In the genomic region with DNA sequence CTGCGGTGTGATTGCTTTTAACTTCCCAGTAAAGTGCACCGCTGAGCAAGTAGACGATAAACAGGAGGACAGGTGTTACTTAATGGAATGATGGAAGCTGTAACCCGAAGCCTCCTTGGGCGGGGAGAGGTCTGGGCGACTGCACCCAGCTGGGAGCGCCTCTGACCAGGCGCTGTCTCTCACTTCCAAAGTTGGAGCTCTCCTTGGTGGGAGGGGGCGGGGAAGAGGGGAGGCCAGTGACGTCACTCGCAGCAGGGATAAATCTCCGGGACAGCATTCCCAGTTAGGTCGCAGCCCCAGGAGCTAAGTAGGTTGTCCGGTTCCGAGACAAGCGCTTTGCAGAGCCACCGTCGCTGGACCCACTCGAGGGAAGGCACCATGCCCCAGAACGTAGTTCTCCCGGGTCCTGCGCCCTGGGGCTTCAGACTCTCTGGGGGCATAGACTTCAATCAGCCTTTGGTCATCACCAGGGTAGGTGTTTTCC, we compare ENCODE assay signal across 9 mouse cellular contexts. TPM values are rescaled to one million over a fixed set of nuclear protein-coding genes. Genes with fewer than 3 reads are reported as not detected.
DNase-seq lines count a peak whose midpoint lies in the region; ATAC-seq lines count a peak whose summit lies in the region.
"Had no signal": no experiment of that assay in that cellular context is flagged by ENCODE, and none has a peak within 500 bp of the region (broad histone marks: within the 10 kb centered on the region; RNA-seq: fewer than 3 reads in every experiment).

A gene (plus strand): TSS at position 260 of the 484 bp plus-strand sequence.

- ATAC-seq in hindbrain, embryonic 12.5 days (ENCODE audit: low FRiP score) = peak; percentile 72
- ATAC-seq in liver, embryonic 12.5 days = no peak
- peak; percentile 78 for ATAC-seq in neural tube, embryonic 13.5 days (ENCODE audit: low read depth)
- ATAC-seq: Patski had no signal

- no peak within 1 kb of the TSS for H3K27ac ChIP-seq in hindbrain, embryonic 12.5 days
- no peak within 1 kb of the TSS for H3K27ac ChIP-seq in liver, embryonic 12.5 days
- H3K27ac ChIP-seq in neural tube, embryonic 13.5 days (replicated peaks) = no peak within 1 kb of the TSS

- peaks cover 15% of the 10 kb centered on the region for H3K4me1 ChIP-seq in hindbrain, embryonic 12.5 days
- no peaks in the 10 kb centered on the region for H3K4me1 ChIP-seq in liver, embryonic 12.5 days
- peaks cover 17% of the 10 kb centered on the region for H3K4me1 ChIP-seq in neural tube, embryonic 13.5 days (replicated peaks)

- H3K9ac ChIP-seq in hindbrain, embryonic 12.5 days = 0 out of 2 replicates have a peak within 1 kb of the TSS, but pooled peaks have one; percentile 19
- H3K9ac ChIP-seq in liver, embryonic 12.5 days = no peak within 1 kb of the TSS
- peak within 1 kb of the TSS; percentile 45 for H3K9ac ChIP-seq in neural tube, embryonic 13.5 days

- 1% methylated on average over 22 of the region's 22 CpGs for WGBS in hindbrain, embryonic 12.5 days
- 2% methylated on average over 22 of the region's 22 CpGs for WGBS in liver, embryonic 12.5 days (ENCODE audit: insufficient replicate concordance)
- under 1% methylated on average over 22 of the region's 22 CpGs for WGBS in neural tube, embryonic 13.5 days

- peaks cover 18% of the 10 kb centered on the region for H3K27me3 ChIP-seq in hindbrain, embryonic 12.5 days
- peaks cover 26% of the 10 kb centered on the region for H3K27me3 ChIP-seq in liver, embryonic 12.5 days (replicated peaks)
- peaks cover 21% of the 10 kb centered on the region for H3K27me3 ChIP-seq in neural tube, embryonic 13.5 days

- DNase-seq in ovary, postnatal 36 days (ENCODE audit: low spot score) = peak; percentile 40
- DNase-seq in ovary, postnatal 10 days (ENCODE audit: low spot score) = no peak
- peak; percentile 74 for DNase-seq in forelimb bud, embryonic 11.5 days (ENCODE audit: low read depth, low spot score)
- DNase-seq in thymus, adult 18-20 months = no peak
- no peak for DNase-seq in frontal cortex, adult 2 months (ENCODE audit: extremely low spot score in 1 of 2, low spot score in 1 of 2)

- peak within 1 kb of the TSS; percentile 71 for H3K4me2 ChIP-seq in hindbrain, embryonic 12.5 days (replicated peaks)
- peak within 1 kb of the TSS; percentile 58 for H3K4me2 ChIP-seq in liver, embryonic 12.5 days
- H3K4me2 ChIP-seq in neural tube, embryonic 13.5 days = peak within 1 kb of the TSS; percentile 66

- no peaks in the 10 kb centered on the region for H3K36me3 ChIP-seq in hindbrain, embryonic 12.5 days
- H3K36me3 ChIP-seq in liver, embryonic 12.5 days = no peaks in the 10 kb centered on the region
- H3K36me3 ChIP-seq in neural tube, embryonic 13.5 days = no peaks in the 10 kb centered on the region

- H3K9me3 ChIP-seq in hindbrain, embryonic 12.5 days (replicated peaks) = 0 out of 2 replicates have a peak, but pooled peaks cover 1% of the 10 kb centered on the region
- H3K9me3 ChIP-seq in liver, embryonic 12.5 days (replicated peaks) = no peaks in the 10 kb centered on the region
- H3K9me3 ChIP-seq in neural tube, embryonic 13.5 days = no peaks in the 10 kb centered on the region

- H3K4me3 ChIP-seq in hindbrain, embryonic 12.5 days = peak within 1 kb of the TSS; percentile 34
- peak within 1 kb of the TSS; percentile 18 for H3K4me3 ChIP-seq in liver, embryonic 12.5 days
- H3K4me3 ChIP-seq in neural tube, embryonic 13.5 days = peak within 1 kb of the TSS; percentile 29

RNA-seq across cellular contexts. Expression of the gene that starts here (rescaled TPM):
- 5.7 and 8.0 TPM in 2 replicates for polyA plus RNA-seq in hindbrain, embryonic 12.5 days (2016; fragmentation: Nextera tagmentation; extraction: Ambion mirVana)
- 2.1 and 3.7 TPM in 2 replicates for polyA plus RNA-seq in liver, embryonic 12.5 days (2016; fragmentation: Nextera tagmentation; extraction: Ambion mirVana)
- polyA plus RNA-seq in neural tube, embryonic 13.5 days (2015; fragmentation: Nextera tagmentation; extraction: Ambion mirVana) = 15.1 and 18.5 TPM in 2 replicates
- 4.4 and 6.7 TPM in 2 replicates for polyA plus RNA-seq in frontal cortex, adult 2 months (2012; rRNA removed)
- polyA plus RNA-seq: Patski had no signal

Comparison
In these comparisons a context has a peak if more than half of its experiments do, and no peak if none do; other contexts are left out.
1. DNase-seq: peak in ovary, postnatal 36 days (single experiment) and forelimb bud, embryonic 11.5 days (single experiment); none in ovary, postnatal 10 days (single experiment), thymus, adult 18-20 months (0 of 2) and frontal cortex, adult 2 months (0 of 2).
2. Peak in every context shown above with its lines, with median percentiles within 50 percentile points of each other: H3K4me2 ChIP-seq and H3K4me3 ChIP-seq.